Mouse (Mus musculus): ENCODE measurements around the gene Ccdc57. TPM values are rescaled to one million over a fixed set of nuclear protein-coding genes. Genes with fewer than 3 reads are reported as not detected.
"Not testable (repeated sequence)": the region's sequence is repeated elsewhere in the genome, so short reads cannot be mapped to it uniquely, and the experiment has no call there.

Gene Ccdc57
- polyA plus RNA-seq, 1 experiment from 2014 or later, result 4.4 TPM

GRCm38 (mm10) chr11:120800061-120800904 is 132.4 kb downstream of the Ccdc57 start:
- H3K4me1 ChIP-seq, result peaks cover 20% of the 10 kb centered on the region
- H3K36me3 ChIP-seq, result peaks cover 5% of the 10 kb centered on the region; the same call in 1 of the 2 replicates
- ATAC-seq (ENCODE audit: insufficient number of reproducible peaks, low FRiP score, low TSS enrichment, low read depth), result peak; percentile 69
- H3K9me3 ChIP-seq, result no peaks in the 10 kb centered on the region
- peak overlapping the region; percentile 8; the same call in 1 of the 2 replicates for H3K4me2 ChIP-seq
- WGBS, result 5% methylated on average over 10 of the region's 10 CpGs
- no peak overlapping the region for H3K9ac ChIP-seq
- peak overlapping the region; percentile 60 for H3K27ac ChIP-seq
- no peak overlapping the region for H3K4me3 ChIP-seq
- no peaks in the 10 kb centered on the region for H3K27me3 ChIP-seq

GRCm38 (mm10) chr11:120799316-120799890 is 133.3 kb downstream of the Ccdc57 start:
- Histone ChIP-seq H3K36me3 (peaks cover 4% of the 10 kb centered on the region), H3K27me3 (no peaks in the 10 kb centered on the region), H3K4me3 (no peak overlapping the region), H3K9me3 (no peaks in the 10 kb centered on the region), H3K4me1 (peaks cover 29% of the 10 kb centered on the region), H3K4me2 (no peak overlapping the region), H3K9ac (no peak overlapping the region), H3K27ac (peak overlapping the region; percentile 60; the same call in 1 of the 2 replicates)
- 64% methylated on average over 6 of the region's 6 CpGs for WGBS
- no peak for ATAC-seq (ENCODE audit: insufficient number of reproducible peaks, low FRiP score, low TSS enrichment, low read depth)

- Histone ChIP-seq H3K9ac (no peak overlapping the region), H3K4me1 (peaks cover 32% of the 10 kb centered on the region), H3K36me3 (peaks cover 16% of the 10 kb centered on the region), H3K27ac (no peak overlapping the region), H3K4me3 (no peak overlapping the region), H3K9me3 (no peaks in the 10 kb centered on the region), H3K4me2 (no peak overlapping the region), H3K27me3 (no peaks in the 10 kb centered on the region)
- no peak for ATAC-seq (ENCODE audit: insufficient number of reproducible peaks, low FRiP score, low TSS enrichment, low read depth)
- 91% methylated on average over 3 of the region's 3 CpGs for WGBS
Measured at GRCm38 (mm10) chr11:120798244-120798643, 134.4 kb downstream of the Ccdc57 start.

- H3K4me3 ChIP-seq, result peak overlapping the region; percentile 100
- no peaks in the 10 kb centered on the region for H3K27me3 ChIP-seq
- H3K9ac ChIP-seq, result no peak overlapping the region
- H3K4me2 ChIP-seq, result peak overlapping the region; percentile 90
- H3K9me3 ChIP-seq, result no peaks in the 10 kb centered on the region
- H3K27ac ChIP-seq, result peak overlapping the region; percentile 68
- no peak for ATAC-seq (ENCODE audit: insufficient number of reproducible peaks, low FRiP score, low TSS enrichment, low read depth)
- H3K36me3 ChIP-seq, result peaks cover 32% of the 10 kb centered on the region
- H3K4me1 ChIP-seq, result peaks cover 32% of the 10 kb centered on the region
- WGBS, result 31% methylated on average over 8 of the region's 8 CpGs
Measured at GRCm38 (mm10) chr11:120796614-120796946, 136.1 kb downstream of the Ccdc57 start.

GRCm38 (mm10) chr11:120795756-120796613 is 136.7 kb downstream of the Ccdc57 start, which contains the start of gene Dus1l:
Dus1l (minus strand) TSS chr11:120796403.
- Histone ChIP-seq H3K36me3 (peaks cover 38% of the 10 kb centered on the region), H3K9ac (peak within 1 kb of the TSS; percentile 99), H3K4me1 (peaks cover 32% of the 10 kb centered on the region), H3K27ac (peak within 1 kb of the TSS; percentile 77), H3K9me3 (no peaks in the 10 kb centered on the region), H3K4me2 (peak within 1 kb of the TSS; percentile 90), H3K27me3 (no peaks in the 10 kb centered on the region), H3K4me3 (peak within 1 kb of the TSS; percentile 100)
- peak; percentile 84 for ATAC-seq (ENCODE audit: insufficient number of reproducible peaks, low FRiP score, low TSS enrichment, low read depth)
- WGBS, result 2% methylated on average over 59 of the region's 59 CpGs

- no peak for ATAC-seq (ENCODE audit: insufficient number of reproducible peaks, low FRiP score, low TSS enrichment, low read depth)
- H3K4me2 ChIP-seq, result no peak overlapping the region
- H3K9me3 ChIP-seq, result no peaks in the 10 kb centered on the region
- H3K4me3 ChIP-seq, result no peak overlapping the region
- H3K4me1 ChIP-seq, result peaks cover 22% of the 10 kb centered on the region
- H3K36me3 ChIP-seq, result peaks cover 69% of the 10 kb centered on the region
- H3K9ac ChIP-seq, result no peak overlapping the region
- 93% methylated on average over 9 of the region's 9 CpGs for WGBS
- no peaks in the 10 kb centered on the region for H3K27me3 ChIP-seq
- H3K27ac ChIP-seq, result no peak overlapping the region
Measured at GRCm38 (mm10) chr11:120792652-120793051, 140.0 kb downstream of the Ccdc57 start.

- H3K9me3 ChIP-seq, result no peaks in the 10 kb centered on the region
- no peak overlapping the region for H3K4me3 ChIP-seq
- no peaks in the 10 kb centered on the region for H3K27me3 ChIP-seq
- ATAC-seq (ENCODE audit: insufficient number of reproducible peaks, low FRiP score, low TSS enrichment, low read depth), result no peak
- H3K9ac ChIP-seq, result no peak overlapping the region
- no peak overlapping the region for H3K4me2 ChIP-seq
- 87% methylated on average over 3 of the region's 3 CpGs for WGBS
- H3K36me3 ChIP-seq, result peaks cover 86% of the 10 kb centered on the region
- H3K27ac ChIP-seq, result no peak overlapping the region
- peaks cover 19% of the 10 kb centered on the region for H3K4me1 ChIP-seq
Measured at GRCm38 (mm10) chr11:120789810-120790209, 142.9 kb downstream of the Ccdc57 start.

GRCm38 (mm10) chr11:120789355-120789754 is 143.3 kb downstream of the Ccdc57 start:
- Histone ChIP-seq H3K9ac (no peak overlapping the region), H3K36me3 (peaks cover 82% of the 10 kb centered on the region)
- WGBS, result 79% methylated on average over 4 of the region's 4 CpGs

GRCm38 (mm10) chr11:120788460-120788859 is 144.2 kb downstream of the Ccdc57 start:
- not testable (repeated sequence) for H3K4me2 ChIP-seq; H3K9ac ChIP-seq; H3K27me3 ChIP-seq; H3K9me3 ChIP-seq; H3K4me3 ChIP-seq; H3K27ac ChIP-seq; ATAC-seq (ENCODE audit: insufficient number of reproducible peaks, low FRiP score, low TSS enrichment, low read depth)
- Histone ChIP-seq H3K36me3 (peaks cover 73% of the 10 kb centered on the region), H3K4me1 (peaks cover 18% of the 10 kb centered on the region)
- 82% methylated on average over 10 of the region's 10 CpGs for WGBS

More at GRCm38 (mm10) chr11:120789355-120789754, 143.3 kb downstream of the Ccdc57 start:
- H3K9me3 ChIP-seq, result no peaks in the 10 kb centered on the region
- ATAC-seq (ENCODE audit: insufficient number of reproducible peaks, low FRiP score, low TSS enrichment, low read depth), result no peak
- peaks cover 18% of the 10 kb centered on the region for H3K4me1 ChIP-seq
- no peak overlapping the region for H3K4me3 ChIP-seq
- no peaks in the 10 kb centered on the region for H3K27me3 ChIP-seq
- no peak overlapping the region for H3K4me2 ChIP-seq
- no peak overlapping the region for H3K27ac ChIP-seq

GRCm38 (mm10) chr11:120785145-120785544 is 147.5 kb downstream of the Ccdc57 start:
- ATAC-seq (ENCODE audit: insufficient number of reproducible peaks, low FRiP score, low TSS enrichment, low read depth), result no peak
- Histone ChIP-seq H3K36me3 (peaks cover 57% of the 10 kb centered on the region), H3K4me2 (peak overlapping the region; percentile 90), H3K4me1 (peaks cover 26% of the 10 kb centered on the region), H3K27me3 (no peaks in the 10 kb centered on the region), H3K9ac (peak overlapping the region; percentile 85), H3K9me3 (no peaks in the 10 kb centered on the region), H3K27ac (peak overlapping the region; percentile 81; the same call in 1 of the 2 replicates), H3K4me3 (peak overlapping the region; percentile 96)
- WGBS, result 33% methylated on average over 9 of the region's 9 CpGs

GRCm38 (mm10) chr11:120784064-120784791 is 148.4 kb downstream of the Ccdc57 start, which contains the start of the genes Rfng and Gps1:
Rfng (minus strand) TSS chr11:120784207.
Gps1 (plus strand) TSS chr11:120784272.
- WGBS, result under 1% methylated on average over 96 of the region's 107 CpGs
- Histone ChIP-seq H3K9me3 (no peaks in the 10 kb centered on the region), H3K4me1 (peaks cover 26% of the 10 kb centered on the region), H3K4me2 (peak within 1 kb of the TSS; percentile 90), H3K36me3 (peaks cover 55% of the 10 kb centered on the region), H3K4me3 (peak within 1 kb of the TSS; percentile 96), H3K27ac (peak within 1 kb of the TSS; percentile 81), H3K27me3 (no peaks in the 10 kb centered on the region), H3K9ac (peak within 1 kb of the TSS; percentile 85)
- peak; percentile 68 for ATAC-seq (ENCODE audit: insufficient number of reproducible peaks, low FRiP score, low TSS enrichment, low read depth)
